Mouse (Mus musculus): Measurements from ENCODE around the gene Brinp3.

GRCm38 (mm10) chr1:146792826-146793225 is 298.3 kb downstream of the Brinp3 start:
- TF ChIP-seq CTCF (IDR thresholded peaks at IDR 0.05; ENCODE audit: control insufficient read depth, insufficient read depth, low read length), result no peak
- TF ChIP-seq POLR2A (IDR thresholded peaks at IDR 0.05; ENCODE audit: borderline replicate concordance, control insufficient read depth, low read depth, low read length), result no peak
